In the genomic region with DNA sequence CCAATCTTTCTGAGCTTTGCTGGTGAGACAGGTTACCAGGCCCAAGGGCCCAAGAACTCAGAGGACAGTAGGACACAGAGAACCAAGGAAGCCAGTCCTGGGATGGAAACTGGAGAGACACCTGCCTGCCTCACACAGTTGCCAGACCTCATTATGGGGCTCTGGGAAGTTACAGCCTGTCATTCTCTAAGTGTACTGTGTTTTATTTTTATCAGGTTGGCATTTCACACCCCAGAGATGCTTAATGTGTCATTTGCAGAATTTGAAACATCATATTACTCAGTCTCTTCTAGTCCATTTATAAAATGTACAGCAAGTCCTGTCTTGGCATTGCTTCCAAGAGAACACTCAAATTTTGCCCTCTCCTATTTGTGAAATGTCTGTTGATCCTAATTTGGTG, we compare ENCODE assay signal across 17 mouse cellular contexts.
"Had no signal": no experiment of that assay in that cellular context is flagged by ENCODE, and none has a peak within 500 bp of the region (broad histone marks: within the 10 kb centered on the region; RNA-seq: fewer than 3 reads in every experiment).

No protein-coding gene starts in this region.

- H3K4me3 ChIP-seq: lung, embryonic 15.5 days; megakaryocyte, embryonic 14.5 days; midbrain, embryonic 13.5 days; midbrain, embryonic 15.5 days; neural tube, embryonic 12.5 days; stomach, embryonic 15.5 days had no signal

- H3K4me2 ChIP-seq: lung, embryonic 15.5 days; midbrain, embryonic 11.5 days; midbrain, embryonic 13.5 days; midbrain, embryonic 15.5 days; neural tube, embryonic 12.5 days; stomach, embryonic 15.5 days had no signal

- DNase-seq: lung, adult 2 months; lung, postnatal 14 days; lung, postnatal 36 days; right cerebral cortex, postnatal 14 days; thymus, adult 2 months; thymus, postnatal 25 days; thymus, postnatal 4 days had no signal

- ATAC-seq: lung, postnatal 0 days; midbrain, embryonic 13.5 days; midbrain, embryonic 15.5 days had no signal

- H3K9ac ChIP-seq: lung, embryonic 15.5 days; midbrain, embryonic 13.5 days; midbrain, embryonic 15.5 days; neural tube, embryonic 12.5 days; stomach, embryonic 15.5 days had no signal

- H3K36me3 ChIP-seq: lung, embryonic 15.5 days; midbrain, embryonic 13.5 days; midbrain, embryonic 15.5 days; neural tube, embryonic 12.5 days; stomach, embryonic 15.5 days had no signal

- H3K27me3 ChIP-seq: lung, embryonic 15.5 days; megakaryocyte, embryonic 14.5 days; midbrain, embryonic 13.5 days; midbrain, embryonic 15.5 days; neural tube, embryonic 12.5 days; stomach, embryonic 15.5 days had no signal

- H3K9me3 ChIP-seq: lung, embryonic 15.5 days; megakaryocyte, embryonic 14.5 days; midbrain, embryonic 13.5 days; midbrain, embryonic 15.5 days; neural tube, embryonic 12.5 days; stomach, embryonic 15.5 days had no signal

- H3K27ac ChIP-seq: lung, embryonic 15.5 days; macrophage; midbrain, embryonic 13.5 days; midbrain, embryonic 15.5 days; neural tube, embryonic 12.5 days; stomach, embryonic 15.5 days; stomach, postnatal 0 days had no signal

- H3K4me1 ChIP-seq: megakaryocyte, embryonic 14.5 days; midbrain, embryonic 13.5 days; midbrain, embryonic 15.5 days; neural tube, embryonic 12.5 days had no signal
